Mouse (Mus musculus) lung, adult 2 months (tissue): ENCODE measurements at regions not wholly inside any gene's neighbourhood (a gene's known extent, or its start where the extent isn't known, plus 50 kb on each side); places are given as distances from the start of the nearest gene placed in this dataset.

Source experiments
- CTCF ChIP-seq: fragments of 200-500 bp; IDR thresholded peaks from 2 replicates; pipeline ENCODE4 v1.5.1; 2011; ENCODE audit warnings: mild to moderate bottlenecking, low read length, control low read depth; ENCODE audit not compliant: insufficient read depth
- POLR2A ChIP-seq: fragments of 200-500 bp; IDR thresholded peaks from 2 replicates; pipeline ENCODE4 v1.6.1; 2011; ENCODE audit warnings: low read depth, mild to moderate bottlenecking, control low read depth, low read length, borderline replicate concordance; ENCODE audit errors: extremely low read depth

DNA sequence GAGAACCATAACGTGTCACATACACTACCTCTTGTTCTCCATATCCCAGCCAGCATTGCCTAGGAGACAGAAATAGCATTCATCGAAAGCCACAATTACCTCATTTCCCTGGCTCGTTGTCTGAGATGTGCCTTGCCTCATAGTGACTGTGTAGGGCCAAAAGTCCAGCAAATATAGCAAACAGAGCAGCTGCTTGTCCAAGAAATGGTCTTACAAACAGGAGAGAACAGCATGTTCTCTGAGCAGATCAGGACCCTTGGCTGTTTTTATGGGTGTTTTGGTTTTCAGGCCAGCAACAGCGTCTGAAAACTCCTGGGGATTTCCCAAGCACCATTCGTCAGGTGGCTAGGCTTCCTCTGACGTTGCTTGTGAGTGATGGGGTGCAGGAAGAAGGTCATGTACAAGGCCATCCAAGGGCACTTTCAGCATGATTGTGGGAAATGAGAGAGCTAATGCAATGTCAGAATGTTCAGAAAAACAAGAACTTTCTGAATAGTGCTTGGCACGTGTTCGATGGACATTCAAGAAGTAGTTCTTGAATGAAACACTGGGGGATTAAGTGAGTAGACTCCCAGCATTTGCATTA is 528.9 kb upstream of the Pappa start:
- TF ChIP-seq CTCF (no peak), POLR2A (no peak)
